Mouse (Mus musculus) 3T3-L1 (cell line): ENCODE data around the gene Sstr3.

Experiments used
- DNase-seq: peaks from one replicate; pipeline ENCODE4 v3.0.0-alpha.2; 2015; ENCODE audit warnings: low read depth, low spot score

The Sstr3 gene

DNA sequence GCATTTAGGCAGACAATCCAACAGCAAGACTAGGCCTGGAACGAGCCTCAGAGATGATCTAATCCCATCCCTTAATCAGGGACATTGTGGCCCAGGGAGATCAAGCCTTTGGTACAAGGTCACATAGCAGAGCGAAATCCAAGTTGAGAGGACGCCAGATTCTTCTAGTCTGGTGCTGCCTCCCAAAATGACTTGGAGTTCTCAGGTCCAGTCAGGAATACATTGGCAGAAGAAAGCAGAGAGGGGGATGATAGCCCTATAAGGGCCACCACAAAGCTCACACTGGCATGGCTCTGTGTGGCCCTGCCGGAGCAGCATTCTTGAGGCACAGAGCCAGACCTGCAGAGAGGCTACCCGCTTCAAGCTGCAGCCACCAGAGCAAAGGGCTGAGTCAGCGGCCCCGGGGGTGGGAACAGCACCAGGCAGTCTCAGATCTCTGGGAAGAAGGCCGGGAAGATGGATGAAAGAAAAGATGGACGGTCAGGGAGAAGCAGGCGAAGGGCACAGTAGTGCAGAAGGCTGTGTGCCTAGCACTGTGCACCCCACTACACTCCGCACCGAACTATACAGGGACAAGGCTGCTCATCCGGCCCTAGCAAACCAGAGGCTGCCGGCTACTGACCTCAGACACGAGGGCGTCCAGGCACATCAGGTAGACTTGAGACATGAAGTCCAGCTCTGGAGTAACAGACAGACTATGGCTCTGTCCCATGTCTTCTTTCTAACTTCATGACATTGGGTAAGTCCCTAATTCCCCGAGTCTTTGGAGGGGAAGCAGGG lies 13.6 kb downstream of the Sstr3 start, which contains the start of gene C1qtnf6:
Gene C1qtnf6 (minus strand): TSS at position 746 of the 780 bp plus-strand sequence.
- DNase-seq = peak; percentile 88

DNA sequence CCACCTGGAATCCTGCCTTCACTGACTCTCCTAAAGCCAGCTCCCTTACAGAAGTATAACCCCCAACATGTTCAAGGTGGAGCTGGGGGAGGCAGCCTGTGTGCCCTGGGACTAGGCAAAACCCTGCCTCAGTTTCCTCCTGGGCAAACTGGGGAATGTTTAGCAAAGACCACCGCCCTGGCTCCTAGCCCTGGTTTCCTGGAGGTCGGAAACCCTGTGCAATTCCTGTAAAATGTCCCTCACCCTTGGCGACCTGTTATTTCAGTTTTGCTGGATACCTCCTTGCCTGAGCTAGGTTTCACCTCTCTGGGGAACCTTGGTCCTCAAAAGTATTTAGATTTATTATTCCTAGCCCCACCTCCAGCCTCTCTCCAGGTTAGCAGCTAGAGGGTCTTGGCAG lies 14.3 kb downstream of the Sstr3 start:
- DNase-seq = no peak

- DNase-seq = peak; percentile 95
Observed at GRCm38 (mm10) chr15:78529428-78529990, 15.0 kb downstream of the Sstr3 start.

DNA sequence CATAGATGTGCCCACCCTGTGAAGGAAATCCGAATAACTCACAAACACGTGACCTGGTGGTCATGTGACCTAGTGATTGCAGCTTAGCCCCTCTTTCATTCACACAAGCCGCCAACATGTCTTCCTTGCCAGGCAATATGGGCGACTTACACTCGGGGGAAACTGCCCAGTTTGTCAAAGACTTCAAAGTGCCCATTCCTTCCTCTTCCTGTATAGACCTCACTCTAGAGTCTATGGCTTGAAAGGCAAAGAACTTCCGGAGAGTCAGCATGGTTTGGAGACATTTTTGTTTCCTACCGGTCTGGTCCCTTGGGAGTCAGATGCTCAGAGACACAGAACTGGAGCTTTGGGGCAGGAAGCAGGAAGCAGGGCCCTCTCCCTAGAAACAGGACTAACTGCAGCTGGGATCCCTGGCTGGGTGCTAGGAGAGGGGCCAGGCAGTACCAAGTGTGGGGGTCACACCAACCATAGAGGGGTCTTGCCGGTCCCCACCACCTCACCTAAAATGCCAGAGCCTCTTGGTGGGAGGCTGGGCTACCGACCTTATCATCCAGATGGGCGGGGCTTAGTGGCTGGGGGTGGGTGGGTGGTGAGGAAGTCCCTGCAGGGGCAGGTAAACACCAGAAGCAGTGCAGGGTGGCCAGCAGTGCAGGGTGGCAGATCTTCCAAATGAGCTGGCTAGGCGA lies 15.6 kb downstream of the Sstr3 start:
- DNase-seq = peak; percentile 85

DNA sequence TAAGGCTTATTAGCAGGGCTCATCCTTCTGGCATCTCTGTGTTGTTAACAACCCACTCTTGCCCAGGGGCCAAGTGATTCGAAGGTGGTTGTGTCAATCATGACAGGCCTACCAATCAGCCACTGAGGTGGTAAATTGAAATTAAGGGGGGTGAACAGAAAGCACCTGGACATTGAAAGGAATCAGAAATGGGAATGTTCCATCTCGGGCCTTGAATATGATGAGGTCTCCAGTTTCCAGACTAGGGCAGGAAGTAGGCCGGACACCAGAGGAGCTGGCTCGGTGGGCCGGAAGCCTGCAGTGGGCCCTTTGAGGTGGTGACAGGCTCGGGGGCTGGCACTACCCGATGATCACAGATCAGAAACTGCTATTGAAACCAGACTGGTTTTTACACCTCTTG lies 16.5 kb downstream of the Sstr3 start:
- peak; percentile 55 for DNase-seq

DNA sequence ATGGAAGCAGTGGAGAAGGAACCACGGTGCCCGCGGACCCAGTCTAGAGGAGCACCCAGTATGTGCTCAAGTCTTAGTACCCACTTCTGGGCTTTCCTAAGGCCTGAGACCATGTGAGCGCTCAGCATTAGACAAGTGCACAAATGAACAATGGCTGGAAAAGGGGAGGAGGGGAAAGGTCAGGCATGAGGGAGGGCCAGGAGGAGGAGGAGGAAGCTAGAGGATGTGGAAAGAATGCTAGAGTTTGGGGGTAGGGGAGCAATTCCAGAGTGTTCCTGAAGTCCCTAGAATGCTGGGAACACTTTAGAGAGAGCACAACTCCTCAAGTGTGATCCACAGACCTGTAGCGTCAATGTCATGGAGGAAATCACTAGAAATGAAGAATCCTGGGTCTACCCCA lies 20.3 kb downstream of the Sstr3 start:
- no peak for DNase-seq

- no peak for DNase-seq
Observed at GRCm38 (mm10) chr15:78521892-78522291, 22.6 kb downstream of the Sstr3 start.

DNA sequence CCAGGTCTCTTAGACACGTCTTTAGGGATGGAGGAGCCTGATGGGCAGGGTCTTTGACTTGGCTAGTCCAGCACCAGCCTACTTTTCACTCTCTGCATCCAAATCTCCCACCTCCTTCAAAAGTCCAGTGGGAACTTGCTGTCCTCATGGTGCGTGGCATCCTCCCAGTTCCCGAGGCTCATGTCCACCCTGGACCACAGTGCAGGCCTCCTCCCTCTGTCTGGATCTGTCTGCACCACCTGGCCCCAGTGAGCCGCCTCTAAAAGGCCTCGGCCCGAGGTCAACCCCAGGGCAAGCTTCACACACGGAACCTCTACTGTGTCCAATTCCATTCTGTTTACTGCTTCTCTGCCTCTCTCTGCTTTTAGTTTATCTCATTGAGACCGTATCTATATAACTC lies 23.2 kb downstream of the Sstr3 start:
- DNase-seq = no peak

GRCm38 (mm10) chr15:78520112-78520715 lies 24.3 kb downstream of the Sstr3 start:
- no peak for DNase-seq

DNA sequence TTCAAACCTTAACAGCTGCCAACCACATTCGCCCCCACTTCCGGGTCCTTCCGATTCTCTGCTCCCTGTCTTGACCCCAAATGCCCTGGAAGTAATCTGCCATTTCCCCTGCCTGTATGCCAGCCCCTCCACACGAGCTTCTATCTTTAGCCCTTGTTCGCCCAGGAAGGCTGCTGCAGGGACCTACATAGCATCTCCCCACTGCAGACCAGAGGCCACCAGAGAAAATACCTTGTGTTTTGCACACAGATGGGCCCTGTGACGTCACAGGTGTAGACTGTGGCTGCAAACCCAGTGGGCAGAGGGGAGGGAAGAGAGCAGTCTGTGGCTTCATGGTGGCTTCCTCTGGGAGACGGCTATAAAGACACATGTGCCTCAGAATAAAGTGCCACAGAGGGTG lies 26.3 kb downstream of the Sstr3 start:
- DNase-seq = no peak

DNA sequence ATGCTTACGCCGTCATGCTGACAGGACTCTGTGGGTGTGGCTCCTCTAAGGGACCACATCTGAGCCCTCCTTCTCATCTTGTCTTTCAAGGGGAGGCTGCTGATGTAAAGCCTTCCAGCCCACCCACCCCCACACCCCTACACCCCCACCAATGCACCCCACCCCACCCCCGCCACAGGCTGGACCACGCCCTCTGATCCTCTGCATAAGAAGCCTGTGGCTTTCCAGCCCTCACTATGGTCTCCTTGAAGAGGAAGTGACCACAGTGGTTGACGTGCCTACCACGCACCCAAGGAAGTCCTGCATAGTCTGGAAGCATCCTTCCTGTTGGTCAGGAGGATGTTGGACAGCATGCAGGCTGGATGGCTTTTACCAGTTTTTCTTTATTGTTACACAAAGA lies 28.7 kb downstream of the Sstr3 start:
- DNase-seq = no peak

DNA sequence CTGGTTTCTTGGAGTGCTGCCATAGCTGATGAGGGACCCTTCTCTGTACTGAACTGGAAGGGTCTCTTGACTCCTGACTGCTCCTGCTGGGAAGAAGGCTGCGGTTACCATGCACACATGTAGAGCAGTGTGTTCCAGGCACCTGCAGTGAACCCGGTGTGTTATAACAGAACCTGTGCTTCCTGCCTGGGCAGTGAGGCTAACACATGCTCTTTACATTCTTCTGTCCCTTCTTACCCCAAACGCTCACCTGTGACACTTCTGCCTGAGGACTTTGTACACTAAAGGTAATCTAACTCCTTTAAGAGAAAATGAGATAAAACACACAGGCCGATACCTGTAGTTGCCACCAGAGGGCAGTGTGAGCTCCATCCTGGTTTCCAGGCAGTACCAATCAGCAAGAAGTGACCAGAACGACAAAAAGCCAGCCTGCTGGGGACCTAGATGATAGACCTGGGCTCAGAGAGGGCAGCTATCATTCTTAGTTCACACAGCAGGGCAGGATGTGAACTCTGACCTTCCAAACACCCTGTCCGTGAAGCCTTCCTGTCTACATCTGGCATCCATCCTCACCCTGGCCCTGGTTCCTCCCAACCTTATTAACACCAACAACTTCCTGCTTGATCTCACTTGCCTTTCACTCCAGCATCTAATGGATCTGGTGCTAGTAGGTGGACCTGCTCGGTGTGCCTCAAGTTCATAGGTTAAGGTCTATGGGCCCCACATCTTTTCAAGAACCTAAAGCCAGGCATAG lies 29.9 kb downstream of the Sstr3 start:
- peak; percentile 82 for DNase-seq

- DNase-seq = no peak
Observed at GRCm38 (mm10) chr15:78513019-78513418, 31.5 kb downstream of the Sstr3 start.

DNA sequence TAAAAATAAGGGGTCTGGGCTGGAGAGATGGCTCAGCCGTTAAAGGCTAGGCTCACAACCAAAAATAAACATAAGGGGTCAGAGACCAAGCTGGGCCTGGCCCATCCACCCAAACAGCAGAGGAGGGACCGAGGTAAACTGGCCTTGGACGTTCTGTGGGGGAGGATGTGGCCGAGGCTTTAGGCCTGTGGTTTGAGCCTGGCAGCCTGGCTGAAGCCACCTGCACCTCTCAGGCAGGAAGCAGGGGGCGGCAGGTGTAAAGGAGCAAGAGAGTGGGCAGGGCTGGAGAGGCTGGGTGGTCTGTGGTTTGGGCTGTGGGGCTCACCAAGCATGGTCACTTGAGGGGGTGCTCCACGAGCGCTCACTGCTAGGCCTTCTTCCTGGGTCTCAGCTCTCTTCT lies 32.5 kb downstream of the Sstr3 start:
- no peak for DNase-seq

DNA sequence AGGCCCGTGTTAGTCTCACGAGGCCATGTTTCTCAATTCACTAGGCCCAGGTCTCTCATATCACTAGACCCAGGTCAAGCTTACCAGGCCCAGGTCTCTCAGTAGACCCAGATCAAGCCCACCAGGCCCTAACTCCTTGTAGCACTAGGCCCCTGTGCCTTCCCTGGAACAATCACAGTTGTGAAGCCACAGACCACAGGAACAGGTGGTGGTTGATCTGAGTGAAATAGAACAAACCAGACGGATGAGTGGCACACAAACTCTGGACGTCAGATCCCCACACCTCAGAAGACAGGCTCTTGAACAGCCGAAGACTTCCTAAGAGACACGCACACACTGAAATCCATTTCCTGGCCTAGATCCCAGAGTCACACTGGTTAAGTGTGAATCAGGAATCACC lies 33.7 kb downstream of the Sstr3 start:
- DNase-seq = no peak

- DNase-seq = peak; percentile 27
Observed at GRCm38 (mm10) chr15:78510121-78510576, 34.3 kb downstream of the Sstr3 start.

- no peak for DNase-seq
Observed at GRCm38 (mm10) chr15:78509297-78509899, 35.1 kb downstream of the Sstr3 start.

DNA sequence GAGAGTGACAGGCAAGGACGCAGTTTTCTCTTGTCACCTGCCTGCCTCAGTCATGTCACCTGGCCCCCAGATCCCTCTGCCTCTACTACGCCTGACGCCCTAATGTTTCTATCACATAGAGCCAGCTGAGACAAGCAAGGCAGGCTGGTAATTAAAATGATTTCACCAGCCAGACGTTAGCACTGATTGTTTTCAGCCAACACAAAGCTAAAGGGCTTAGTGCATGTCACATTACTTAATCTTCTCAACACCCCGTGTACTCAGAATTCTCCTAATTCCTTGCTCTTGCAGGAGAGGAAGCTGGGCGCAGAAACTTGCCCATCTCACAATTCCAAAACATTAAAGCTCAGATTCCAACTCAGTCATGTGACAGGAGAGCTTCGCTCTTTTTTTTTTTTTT lies 36.0 kb downstream of the Sstr3 start:
- no peak for DNase-seq

DNA sequence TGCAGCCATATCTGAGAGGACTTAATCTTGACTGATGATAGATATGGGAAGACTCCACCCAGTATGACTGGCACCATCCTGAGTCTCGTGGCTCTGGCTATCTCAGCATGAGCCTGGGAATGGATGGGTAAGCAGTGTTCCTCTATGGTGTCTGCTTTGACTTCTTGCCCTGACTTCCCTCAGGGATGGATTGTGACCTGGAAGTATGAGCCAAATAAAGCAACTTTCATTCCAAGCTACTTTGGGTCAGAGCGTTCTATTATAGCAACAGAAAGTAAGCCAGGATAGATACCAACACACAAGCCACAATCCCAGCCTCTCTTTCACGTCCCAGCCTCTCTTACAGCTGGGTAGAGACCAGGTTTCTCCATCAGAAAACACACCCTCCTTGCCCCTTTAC lies 38.9 kb downstream of the Sstr3 start:
- DNase-seq = no peak

DNA sequence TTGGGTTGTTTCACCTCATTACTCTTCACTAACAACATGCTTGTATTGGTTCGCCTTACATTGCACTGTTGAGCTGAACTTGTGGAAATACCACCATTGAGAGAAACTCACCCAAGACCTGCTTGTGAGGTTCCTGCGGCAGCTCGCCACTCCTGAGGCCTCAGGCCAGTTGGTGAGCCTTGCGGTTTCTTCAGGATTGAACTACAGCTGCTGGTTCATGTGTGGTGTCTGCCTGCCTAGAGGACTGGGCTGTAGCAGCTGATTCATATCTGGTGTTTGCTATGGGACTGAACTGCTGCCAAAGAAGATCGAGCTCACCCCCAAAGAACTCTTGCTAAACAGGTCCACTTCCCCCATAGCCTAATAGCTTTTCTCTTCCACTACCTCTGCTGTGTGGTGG lies 39.7 kb downstream of the Sstr3 start:
- no peak for DNase-seq

DNA sequence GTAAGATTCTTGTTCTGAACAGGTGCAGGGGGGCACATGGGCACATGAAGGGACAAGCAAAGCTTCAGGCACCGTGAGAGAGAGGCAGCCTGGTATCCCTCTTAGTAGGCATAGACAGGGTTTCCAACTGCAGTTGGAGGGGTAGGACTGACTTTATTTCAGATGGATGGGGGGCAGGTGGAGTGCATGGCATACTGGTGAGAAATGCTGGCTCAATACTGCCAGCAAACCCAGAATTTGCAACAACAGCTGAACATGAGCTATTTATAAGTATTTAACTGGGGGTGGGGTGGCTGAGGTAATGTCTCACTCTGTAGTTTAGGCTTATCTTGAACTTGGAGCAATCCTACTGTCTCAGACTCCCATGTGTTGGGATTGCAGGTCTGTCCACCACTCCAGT lies 40.5 kb downstream of the Sstr3 start:
- DNase-seq = no peak
